Mouse (Mus musculus): ENCODE results near the gene Creld2.

Gene Creld2

DNA sequence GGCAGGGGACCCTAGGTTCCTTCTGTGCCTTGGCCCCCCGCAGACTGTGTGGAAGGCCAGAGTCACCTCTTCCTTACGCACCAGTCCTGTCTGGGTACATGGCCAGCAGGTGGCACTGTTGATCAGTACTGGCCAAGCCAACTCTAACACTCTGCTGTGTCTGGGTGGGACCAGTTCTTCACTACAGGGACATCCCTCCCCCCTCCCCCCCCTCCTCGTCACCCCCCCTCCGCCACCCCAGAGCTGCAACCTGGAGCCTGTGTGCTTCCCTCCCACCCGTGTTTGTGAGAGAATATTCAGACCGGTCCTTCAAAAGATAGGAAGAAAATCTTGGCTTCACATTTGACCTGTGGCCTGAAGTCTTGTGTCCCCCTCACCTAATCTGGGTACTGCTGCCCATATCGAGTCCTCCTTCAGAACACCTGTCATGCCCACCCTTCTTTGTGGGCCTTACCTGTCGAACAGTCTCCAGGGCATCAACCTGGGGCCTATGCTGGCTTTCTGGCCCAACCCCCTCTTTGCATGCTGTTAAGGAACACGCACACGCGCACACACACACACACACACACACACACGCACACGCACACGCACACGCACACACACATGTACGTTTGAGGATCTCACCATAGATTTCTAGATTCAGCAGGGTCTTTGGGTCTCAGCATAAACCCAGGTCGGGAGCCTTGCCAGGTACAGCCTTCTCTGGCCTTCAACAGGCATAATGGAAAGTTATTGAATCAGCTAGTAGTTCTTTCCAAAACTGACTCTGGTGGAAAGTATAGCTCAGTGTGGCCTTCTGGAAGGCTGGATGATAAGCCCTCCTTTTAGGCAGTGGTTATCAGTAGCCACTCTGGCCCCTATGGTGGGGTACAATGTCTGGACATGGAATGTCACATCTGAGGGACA, 9.6 kb downstream of the Creld2 start:
- peak; percentile 47 to 71 for DNase-seq (ENCODE audit: low read depth in 1 of 2, low spot score in 2 of 2)

DNA sequence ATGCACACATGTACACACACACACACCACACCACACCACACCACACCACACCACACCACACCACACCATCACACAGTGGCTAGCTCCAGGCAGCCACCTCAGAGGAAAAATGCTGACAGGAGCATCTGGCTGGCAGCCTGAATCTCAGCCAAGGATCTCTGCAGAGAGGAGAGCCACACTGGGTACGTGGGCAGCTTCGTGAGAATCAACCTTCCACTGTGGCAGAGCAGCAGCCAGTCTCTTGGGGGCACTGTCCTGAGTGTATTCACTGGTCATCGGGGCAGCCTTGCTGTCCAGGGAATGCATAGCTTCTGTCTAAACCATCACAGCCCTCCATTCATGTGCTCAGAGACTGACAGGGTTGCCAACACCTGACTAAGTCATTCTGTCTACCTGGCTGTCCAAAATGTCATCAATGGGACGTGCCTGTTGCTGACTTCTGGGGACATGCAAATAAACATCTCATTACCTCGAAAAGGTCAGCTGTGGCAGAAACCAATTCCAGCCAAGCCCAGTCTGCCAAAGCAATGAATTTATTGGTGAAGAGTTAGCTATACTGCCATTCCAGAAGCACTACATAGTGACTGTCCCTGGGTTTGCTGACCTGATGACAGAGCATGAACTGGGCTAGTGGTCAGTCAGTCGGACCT, 10.5 kb downstream of the Creld2 start:
- DNase-seq (ENCODE audit: low read depth in 1 of 2, low spot score in 2 of 2): no peak

DNA sequence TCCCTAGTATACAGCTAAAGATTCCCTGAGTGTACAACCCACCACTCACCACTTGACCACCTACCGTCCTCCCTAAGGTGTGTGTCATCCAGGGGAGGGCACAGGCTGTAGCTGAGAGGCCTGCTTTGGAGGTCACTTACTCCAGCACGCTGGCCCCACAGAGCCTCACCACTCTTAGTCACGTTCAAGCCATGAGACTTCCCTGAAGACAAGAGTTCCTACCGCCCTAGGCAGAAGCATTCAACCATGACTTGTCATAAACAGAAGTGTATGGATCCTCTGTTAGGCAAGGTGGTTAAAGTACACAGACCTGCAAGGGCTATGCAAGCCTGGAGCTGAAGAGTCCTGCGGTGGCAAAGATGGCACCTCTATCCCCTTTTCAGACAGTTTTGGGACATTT, 11.2 kb downstream of the Creld2 start:
- no peak for DNase-seq (ENCODE audit: low read depth in 1 of 2, low spot score in 2 of 2)

DNA sequence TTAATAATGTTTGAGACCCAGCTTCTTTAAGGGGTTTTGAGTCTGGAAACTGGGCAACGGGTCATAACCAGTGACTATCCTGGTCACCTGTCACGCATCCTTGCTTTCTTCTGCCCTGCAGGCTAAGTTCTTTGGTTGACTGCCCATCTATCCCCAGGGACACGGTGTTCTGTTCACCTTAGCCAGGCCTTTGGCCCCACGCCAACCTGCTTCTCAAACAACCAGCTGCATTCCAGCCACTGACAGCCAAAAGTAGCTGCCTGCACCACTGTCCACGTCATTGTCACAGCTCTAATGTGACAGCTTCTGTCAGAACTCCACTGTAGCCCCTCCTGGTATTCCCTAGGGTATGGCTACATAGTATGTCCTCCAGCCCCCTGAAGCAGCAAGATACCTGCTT, 12.0 kb downstream of the Creld2 start:
- no peak for DNase-seq (ENCODE audit: low read depth in 1 of 2, low spot score in 2 of 2)

DNA sequence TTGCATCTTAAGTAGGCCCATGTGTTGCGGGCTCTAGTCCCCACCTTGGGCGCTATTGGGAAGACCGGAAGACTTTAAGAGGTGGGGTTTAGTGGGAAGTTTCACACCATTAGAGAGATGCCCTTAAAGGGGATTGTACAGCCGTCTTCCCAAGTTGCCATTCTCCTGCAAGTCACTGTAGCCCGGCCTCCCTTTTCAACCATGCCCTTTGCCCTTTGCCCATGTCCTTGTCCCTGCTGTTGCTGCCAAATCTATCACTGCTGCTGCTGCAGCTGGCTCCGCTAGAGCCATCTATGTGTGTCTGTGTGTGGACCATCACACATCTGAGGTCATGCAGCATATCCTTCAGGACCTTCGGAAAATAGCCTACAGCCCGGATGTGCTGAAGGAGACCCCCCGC, 13.1 kb downstream of the Creld2 start:
- DNase-seq (ENCODE audit: low read depth in 1 of 2, low spot score in 2 of 2): no peak

DNA sequence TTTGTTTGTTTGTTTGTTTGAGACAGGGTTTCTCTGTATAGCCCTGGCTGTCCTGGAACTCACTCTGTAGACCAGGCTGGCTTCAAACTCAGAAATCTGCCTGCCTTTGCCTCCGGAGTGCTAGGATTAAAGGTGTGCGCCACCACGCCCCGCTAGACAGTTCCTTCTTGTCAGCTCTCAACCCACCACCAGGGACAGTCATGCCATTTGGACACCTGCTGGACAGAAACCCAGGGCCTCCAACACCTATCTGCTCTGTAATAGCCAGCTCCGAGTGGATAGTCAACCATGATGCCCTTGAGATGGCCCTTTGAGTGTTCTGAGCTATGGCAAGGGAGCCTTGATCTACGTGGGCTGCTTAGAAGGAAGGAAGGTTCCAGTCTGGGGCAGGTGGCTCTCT, 16.6 kb downstream of the Creld2 start:
- DNase-seq (ENCODE audit: low read depth in 1 of 2, low spot score in 2 of 2): no peak

DNA sequence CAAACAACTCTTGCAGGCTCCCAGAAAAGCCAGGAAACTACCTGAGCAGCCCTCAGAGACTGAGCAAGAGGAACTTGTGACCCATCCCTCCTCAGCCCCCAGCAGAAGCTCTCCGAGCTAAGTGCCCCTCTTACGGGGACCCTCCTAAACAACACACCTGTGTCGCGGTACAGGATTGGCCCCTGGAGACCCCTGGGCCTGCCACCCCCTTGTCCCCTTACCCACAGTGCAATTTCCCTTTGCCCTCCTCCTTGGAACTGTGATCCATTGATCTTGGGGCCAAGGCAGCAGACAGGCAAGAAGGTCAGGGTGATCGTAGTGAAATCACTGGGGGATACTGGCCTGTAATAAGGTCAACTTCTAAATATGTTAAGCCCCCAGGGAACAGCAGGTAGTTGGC, 17.1 kb downstream of the Creld2 start:
- no peak for DNase-seq (ENCODE audit: low read depth in 1 of 2, low spot score in 2 of 2)

DNA sequence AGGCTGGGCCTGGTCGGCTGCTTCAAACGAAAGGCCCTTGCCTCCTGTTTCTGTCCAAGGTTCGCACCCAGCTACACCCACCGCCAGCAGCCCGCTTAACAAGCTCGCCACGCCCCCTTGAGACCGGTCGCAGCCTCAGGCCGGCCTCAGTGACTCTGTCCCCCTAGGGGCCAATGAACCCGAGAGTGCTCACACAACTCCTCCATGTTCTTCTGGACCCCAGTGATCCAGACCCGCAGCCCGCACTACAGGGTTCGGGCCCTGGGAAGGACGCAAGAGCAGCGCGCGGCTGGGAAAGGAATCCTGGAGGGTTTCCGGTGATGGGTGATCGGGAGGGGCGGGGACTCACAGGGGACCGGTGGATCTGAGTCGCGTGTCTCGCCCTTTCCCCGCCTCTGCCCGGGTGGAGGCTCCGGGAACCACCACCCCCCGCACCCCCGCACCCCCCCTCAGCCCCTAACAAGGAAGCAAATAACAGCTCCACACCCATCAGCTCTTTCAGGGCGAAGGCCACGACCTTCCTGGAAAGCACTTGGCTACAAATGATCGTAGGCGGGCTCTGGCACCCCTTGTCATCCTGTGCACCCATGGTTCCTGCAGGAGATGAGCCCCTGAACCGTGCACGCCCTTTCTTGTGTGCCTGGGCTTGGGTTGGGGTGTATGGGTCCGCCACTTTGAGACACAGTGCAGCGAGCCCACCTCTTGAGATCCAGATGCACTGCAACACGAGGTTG, 17.9 kb downstream of the Creld2 start:
- peak in 1 of 2 experiments; percentile 11 for DNase-seq (ENCODE audit: low read depth in 1 of 2, low spot score in 2 of 2)

DNA sequence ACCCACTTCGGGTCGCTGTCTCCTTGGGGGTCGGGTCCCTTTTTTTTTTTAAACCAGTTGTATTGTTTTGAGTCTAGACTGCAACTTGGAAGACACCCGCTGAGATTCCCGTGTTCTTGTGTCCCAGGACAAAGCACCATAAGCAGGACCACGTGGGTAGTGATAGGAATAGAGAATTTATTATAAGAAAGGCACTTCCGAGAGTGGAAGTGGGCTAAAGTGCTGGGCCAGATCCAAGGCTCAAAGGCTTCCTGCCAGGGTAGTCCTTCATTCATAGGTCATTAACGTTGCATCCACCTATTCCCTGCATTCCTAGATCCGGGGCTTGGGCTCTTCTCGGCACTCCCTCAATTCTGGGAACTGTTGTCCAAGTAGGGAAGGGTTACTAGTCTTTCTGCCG, 18.5 kb downstream of the Creld2 start:
- DNase-seq (ENCODE audit: low read depth in 1 of 2, low spot score in 2 of 2): no peak

DNA sequence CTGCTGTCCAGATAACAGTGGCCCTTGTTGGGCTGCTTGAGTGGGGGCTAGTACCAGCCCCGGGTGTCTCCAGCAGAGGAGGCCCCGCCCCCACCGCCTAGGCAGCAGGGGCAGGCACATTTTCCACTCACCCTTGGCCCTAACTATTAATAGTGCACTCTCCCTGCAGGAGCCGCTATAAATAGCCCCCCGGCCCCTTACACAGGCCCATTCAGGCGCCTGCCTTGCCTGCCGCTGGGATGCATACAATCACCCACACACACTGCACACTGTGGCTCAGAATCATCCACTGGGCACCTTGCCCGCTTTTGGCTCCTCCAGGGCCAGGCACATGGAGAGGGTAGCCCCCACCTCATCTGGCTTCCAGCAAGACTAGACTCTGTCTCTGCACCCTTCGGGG, 19.8 kb downstream of the Creld2 start:
- DNase-seq (ENCODE audit: low read depth in 1 of 2, low spot score in 2 of 2): no peak

DNA sequence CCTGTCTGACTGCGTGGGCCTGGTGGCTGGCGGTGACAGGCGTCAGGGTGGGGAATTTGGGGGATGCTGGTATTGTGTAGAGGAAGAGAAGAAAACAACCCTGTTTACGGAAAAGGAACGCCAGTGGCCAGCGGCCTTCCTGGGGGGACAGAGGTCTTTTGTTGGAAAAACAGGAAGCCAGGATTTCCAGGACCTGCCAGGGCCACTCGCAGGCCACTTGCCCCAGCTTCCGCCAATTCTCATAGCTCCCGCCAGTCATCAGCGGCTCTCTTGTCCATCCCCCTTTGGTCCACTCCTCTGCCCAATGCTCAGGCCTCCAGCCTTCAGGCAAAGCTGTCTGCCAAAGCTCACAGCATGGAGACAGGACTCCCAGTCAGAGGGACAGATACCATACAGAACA, 20.7 kb downstream of the Creld2 start:
- DNase-seq (ENCODE audit: low read depth in 1 of 2, low spot score in 2 of 2): no peak

DNA sequence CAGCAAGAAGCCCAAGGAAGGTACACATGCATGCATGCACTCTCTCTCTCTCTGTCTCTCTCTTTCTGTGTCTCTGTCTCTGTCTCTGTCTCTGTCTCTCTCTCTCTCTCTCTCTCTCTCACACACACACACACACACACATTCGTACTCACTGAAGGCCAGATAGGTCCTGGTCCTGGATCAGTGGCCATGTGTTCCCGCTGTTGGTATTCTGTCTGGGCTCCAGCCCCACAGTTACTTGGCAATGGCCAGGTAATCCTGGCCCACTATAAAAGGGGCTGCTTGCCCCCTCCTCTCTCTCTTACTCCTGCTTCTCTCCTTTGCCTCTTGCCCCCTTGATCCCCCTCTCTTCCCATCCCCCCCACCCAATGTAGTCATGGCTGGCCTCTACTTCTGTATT, 21.7 kb downstream of the Creld2 start:
- no peak for DNase-seq (ENCODE audit: low read depth in 1 of 2, low spot score in 2 of 2)

DNA sequence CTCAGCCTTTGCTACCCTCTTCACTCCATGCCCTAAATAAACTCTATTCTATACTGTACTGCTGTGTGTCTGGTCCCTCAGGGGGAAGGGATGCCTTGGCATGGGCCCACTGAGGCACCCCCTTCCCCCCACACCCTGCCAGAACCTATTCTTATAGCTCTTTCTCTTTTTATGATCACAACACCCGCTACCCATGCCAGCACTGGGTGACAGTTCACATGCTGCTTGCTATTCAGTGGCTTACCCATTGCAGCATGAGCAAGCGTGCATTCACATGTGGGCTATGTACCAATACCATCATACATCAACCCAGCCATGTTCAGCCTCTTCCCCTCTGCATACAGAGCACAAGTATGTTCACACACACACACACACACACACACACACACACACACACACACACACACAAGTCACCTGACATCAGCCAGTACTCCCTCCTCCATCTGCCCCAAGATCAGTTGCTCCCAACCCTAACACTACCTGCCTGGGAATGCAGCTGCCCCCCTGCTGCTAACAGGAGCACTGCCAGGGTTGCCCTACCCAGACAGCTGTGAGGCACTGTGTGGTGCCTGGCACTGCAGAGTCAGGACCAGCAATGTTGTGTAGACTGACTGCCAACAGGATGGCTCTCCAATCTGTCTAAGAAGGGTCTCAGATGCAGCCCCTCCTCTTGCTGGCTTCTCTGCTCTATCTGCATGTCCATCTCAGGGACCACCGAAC, 22.3 kb downstream of the Creld2 start:
- DNase-seq (ENCODE audit: low read depth in 1 of 2, low spot score in 2 of 2): no peak

DNA sequence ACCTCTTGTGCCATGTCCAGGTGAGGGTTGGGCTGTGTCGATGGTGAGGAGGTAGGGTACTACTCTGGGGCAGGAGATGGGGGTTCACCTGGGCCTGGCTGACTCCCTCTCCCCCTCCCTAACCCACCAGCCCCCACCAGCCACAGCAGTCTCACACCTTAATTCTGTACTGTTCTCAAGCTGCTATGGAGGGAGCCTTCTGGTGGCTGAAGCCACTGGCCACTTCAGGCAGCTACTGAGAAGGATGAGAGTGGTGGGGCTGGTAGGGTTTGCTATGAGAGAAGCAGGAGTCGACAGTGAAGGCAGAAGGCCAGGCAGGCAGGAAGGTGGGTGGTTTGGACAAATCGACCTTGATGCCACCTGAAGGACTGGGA, 22.8 kb downstream of the Creld2 start:
- no peak for DNase-seq (ENCODE audit: low read depth in 1 of 2, low spot score in 2 of 2)

DNA sequence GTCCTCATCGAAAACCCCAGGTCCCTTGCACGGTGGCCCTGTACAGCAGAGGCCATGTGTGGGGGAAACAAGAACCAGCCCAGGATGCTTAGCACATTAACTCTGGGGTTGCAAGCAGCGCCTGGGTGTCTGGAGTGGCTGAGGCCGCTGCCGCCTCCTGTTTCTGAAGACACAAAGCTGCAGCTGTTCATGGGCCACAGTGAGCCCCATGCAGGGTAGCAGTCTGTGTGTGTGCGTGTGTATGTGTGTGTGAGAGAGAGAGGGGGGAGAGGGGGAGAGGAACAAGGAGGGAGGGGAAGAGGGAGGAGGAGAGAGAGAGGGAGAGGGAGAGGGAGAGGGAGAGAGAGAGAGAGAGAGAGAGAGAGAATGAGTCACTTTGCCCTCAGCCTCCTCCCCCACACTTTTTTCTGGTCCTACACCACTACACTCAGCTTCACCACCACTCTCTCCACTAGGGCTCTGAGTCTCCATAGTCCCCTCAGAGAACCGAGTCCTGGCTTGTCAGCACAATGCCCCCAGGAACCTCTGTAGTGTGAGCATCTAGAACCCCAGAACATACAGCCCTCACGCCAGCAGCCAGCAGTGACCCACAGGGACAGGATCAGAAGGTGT, 24.1 kb downstream of the Creld2 start:
- no peak for DNase-seq (ENCODE audit: low read depth in 1 of 2, low spot score in 2 of 2)

DNA sequence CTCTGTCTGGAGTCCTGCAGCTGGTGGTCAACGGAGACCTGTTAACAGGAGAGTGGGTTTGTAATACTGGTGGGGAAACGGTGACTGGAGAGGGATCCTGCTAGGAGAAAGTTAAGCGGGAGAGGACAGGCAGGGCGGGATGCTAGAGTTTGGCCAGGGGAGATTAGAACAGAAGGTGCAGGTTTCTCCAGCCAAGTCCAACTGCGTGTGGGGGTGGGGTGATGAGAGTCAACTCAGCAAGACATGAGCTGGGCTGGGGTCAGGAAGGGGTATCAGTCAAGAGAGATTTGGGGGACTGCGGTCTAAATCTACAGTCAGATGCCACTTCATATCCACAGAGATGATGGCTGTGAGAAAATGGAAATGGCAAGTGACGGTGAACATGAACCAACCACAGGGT, 25.5 kb downstream of the Creld2 start:
- no peak for DNase-seq (ENCODE audit: low read depth in 1 of 2, low spot score in 2 of 2)

DNA sequence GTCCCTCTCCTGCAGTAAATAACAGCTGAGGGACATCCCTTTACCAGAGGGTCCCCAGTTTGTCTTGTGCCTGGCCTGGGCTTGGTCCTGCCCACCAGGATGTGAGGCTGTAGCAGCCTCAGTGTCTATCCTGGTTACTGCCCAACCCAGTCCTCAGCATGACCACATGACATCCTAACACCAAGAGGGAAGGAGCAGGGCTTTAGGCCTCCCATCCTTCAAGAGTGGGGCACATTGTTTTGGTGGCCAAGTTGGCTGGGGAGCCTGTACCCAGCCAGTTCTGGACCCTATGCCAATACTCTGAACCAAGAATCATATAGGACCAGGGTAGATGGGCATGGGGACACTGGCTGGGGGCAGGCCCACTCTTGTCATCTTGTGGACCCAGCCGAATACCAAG, 29.2 kb downstream of the Creld2 start:
- no peak for DNase-seq (ENCODE audit: low read depth in 1 of 2, low spot score in 2 of 2)

DNA sequence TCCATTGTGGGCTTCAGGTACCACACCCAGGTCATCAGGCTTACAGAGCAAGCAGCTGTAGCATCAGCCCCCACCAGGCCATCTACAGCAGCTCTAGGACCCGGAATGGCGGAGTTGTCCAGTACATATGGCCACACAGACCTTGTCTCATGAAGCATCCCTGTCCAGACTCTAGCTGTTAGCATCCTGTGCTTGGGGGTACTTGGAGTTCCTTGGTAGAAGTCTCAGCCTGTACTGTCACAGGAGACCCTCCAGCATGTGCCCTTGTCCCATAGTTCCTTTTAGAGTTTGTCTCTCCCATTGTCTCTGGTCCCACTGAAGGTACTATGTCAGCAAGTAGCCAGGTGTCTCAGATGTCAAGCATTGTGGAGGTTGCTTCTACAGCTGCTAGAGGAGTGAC, 30.2 kb downstream of the Creld2 start:
- no peak for DNase-seq (ENCODE audit: low read depth in 1 of 2, low spot score in 2 of 2)

DNA sequence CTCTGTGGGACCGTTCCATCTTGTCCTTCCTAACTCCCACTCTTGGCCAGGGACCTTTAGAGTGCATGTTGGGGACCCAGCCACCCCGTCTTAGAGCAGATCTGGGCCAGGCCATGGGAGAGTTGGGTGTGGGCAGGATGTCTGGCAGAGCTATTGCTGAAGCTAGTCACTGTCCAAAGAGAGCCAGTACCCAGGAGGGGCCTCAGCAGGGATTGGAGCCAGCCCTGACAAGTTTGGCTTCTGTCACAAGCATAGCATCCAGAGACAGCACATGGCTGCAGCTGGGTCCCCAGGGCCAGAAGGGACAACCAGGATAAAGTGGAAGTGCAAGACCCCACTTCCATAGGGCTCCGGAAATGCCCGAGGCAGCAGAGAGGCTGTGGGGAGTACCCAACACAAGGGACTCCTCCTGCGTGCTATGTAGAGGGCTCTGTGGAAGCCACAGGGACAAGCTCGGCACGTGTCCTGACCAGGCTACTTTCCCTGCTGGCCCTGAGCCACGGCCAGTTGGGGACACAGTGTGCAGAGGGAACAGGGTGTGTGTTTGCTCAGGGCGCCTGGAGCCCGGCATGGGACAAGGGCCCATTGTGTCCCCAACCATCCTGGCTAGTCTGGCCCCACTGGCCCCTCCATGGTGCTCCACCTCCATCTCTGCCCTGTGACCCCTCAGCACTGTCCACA, 30.8 kb downstream of the Creld2 start:
- DNase-seq (ENCODE audit: low read depth in 1 of 2, low spot score in 2 of 2): no peak

DNA sequence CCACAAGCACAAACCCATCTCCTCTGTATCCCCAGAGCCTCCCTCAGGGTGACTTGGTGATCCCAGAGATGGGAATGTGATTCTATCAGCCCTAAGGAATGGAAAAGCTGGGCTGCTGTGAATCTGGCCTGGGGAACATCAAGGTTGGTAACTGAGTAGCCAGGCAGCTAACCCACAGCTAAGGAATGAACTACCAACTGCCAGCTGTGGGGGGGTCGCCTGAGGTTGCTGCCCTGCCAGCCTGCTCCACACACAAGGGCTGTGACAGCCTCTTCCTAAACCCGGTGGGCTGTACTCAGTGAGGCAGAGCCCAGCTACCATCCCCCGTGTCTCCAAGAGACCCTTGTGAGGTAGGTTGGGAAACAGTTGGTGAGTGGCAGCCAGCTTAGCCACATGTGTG, 31.6 kb downstream of the Creld2 start:
- no peak for DNase-seq (ENCODE audit: low read depth in 1 of 2, low spot score in 2 of 2)

All from monocyte, adult 2 months (primary cell).